Mouse (Mus musculus): ENCODE data around the gene Abl2.

Gene Abl2

GRCm38 (mm10) chr1:156584175-156584574 is 25.6 kb downstream of the Abl2 start:
- in situ Hi-C loops (cut with MboI, MseI), result no loop called here

DNA sequence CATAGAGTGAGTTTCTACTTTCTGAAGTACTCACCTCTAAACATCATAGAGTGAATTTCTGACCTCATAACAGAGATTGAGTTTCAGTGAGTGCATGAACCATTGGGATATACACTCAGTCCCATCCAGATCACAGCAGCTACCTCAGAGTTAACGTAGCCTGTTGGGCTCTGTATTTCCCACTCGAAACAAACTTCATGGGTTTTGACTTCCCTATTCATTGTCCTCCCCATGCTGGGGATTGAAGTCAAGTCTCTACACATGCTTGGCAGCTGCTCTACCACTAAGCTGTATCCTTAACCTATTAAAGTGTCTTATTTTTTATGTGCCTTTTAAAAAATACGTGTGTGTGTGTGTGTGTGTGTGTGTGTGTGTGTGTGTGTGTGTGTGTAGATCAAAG is 26.9 kb downstream of the Abl2 start:
- in situ Hi-C loops (cut with MboI, MseI), result no loop called here

DNA sequence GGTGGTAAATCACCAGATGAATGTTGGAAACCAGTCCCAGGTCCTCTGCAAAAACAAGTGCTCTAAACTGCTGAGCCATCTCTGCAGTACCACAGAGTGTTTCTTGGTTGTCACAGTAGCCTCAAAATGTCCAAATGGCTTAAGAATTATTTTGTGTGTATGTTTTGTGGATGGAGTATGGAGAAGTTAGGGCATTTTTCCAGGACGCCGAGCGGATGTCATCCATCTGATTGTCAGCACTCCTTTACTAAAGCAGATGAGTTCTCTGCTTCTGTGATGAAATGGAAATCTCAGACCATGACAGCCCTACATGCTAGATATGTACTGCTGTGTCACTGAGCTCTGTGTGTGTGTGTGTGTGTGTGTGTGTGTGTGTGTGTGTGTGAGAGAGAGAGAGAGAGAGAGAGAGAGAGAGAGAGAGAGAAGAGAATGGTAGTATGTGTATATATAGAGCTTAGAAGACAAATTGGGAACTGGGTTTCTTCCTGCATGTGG is 31.3 kb downstream of the Abl2 start:
- in situ Hi-C loops (cut with MboI, MseI), result no loop called here

- in situ Hi-C loops (cut with MboI, MseI), result no loop called here
Observed at GRCm38 (mm10) chr1:156590357-156590756, 31.8 kb downstream of the Abl2 start.

GRCm38 (mm10) chr1:156593267-156593666 is 34.7 kb downstream of the Abl2 start:
- in situ Hi-C loops (cut with MboI, MseI), result no loop called here

DNA sequence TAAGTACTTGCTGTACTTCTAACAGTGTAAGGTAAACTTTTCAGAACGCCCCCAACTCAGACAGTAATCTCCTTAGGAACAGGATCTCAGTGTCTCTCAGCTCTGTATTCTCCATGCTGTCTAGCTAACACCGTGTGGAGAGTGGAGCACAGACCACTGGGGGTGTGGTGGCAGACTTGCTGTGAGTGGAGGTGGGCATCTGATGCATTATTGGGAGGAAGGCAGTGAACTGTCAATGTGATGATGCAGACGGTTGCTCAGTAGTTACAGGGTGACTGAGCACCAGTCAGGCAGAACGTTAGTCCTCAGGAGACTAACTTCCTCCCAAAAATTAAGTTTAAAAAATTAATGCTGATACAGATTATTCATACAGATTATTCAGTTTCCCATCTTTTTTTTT is 38.5 kb downstream of the Abl2 start:
- in situ Hi-C loops (cut with MboI, MseI), result no loop called here

GRCm38 (mm10) chr1:156602545-156602944 is 44.0 kb downstream of the Abl2 start:
- in situ Hi-C loops (cut with MboI, MseI), result no loop called here

- in situ Hi-C loops (cut with MboI, MseI), result no loop called here
Observed at GRCm38 (mm10) chr1:156605094-156605866, 46.7 kb downstream of the Abl2 start.

DNA sequence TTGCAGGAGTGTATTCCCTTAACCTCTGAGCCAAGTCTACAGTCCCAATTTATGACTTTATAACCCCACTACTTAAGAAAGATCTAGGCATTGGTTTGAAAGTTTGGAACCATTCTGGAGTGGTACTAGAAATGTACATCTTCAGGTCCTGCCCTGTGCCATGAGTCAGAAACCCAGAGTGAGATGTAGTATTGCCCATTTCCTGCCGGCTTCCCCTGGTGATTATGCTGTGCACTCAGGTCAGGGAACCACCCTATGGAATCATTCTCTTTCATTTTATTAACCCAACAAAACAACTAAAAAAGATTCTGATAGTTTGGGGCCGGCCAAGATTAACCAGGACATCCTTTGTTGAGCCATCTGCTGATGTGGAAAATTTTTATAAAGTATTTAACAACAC is 47.4 kb downstream of the Abl2 start:
- in situ Hi-C loops (cut with MboI, MseI), result no loop called here

DNA sequence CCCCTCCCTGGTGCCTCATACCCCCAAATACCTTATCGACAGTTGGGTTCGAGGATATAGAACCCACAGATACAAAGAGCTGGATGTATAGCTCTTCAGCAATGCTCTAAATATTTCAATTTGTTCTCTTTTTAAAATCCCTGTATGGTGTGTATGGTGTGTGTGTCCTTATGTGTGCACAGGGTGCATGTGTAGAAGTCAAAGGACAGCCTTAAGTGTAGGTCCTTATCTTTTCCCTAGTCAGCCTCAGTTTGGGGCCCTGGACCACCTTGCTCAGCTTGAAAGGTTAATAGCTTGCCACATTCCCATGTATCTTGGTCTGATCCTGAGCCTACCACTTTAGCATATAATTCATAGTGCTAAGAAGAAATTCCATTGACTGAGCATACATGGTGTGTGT is 49.9 kb downstream of the Abl2 start:
- in situ Hi-C loops (cut with MboI, MseI), result no loop called here

DNA sequence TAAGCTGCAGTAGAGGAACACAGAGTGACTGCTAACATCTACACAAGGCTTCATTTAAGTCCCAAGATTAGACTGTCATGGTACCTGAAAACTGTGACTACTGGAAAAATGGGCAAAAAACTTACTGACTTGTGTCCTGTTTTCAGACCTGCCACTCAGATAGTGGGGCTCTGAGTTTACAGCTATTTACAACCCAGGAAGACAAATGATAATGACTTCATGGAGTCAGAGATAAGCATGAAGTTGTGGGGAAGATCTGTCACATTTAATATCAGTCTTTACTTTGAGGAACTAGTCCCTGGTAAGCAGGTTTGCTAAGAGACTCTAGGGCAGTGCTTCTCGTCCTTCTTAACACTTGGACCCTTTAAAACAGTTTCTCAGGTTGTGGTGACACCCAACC is 51.7 kb downstream of the Abl2 start:
- in situ Hi-C loops (cut with MboI, MseI), result no loop called here

GRCm38 (mm10) chr1:156613855-156614530 is 55.4 kb downstream of the Abl2 start:
- in situ Hi-C loops (cut with MboI, MseI), result no loop called here

DNA sequence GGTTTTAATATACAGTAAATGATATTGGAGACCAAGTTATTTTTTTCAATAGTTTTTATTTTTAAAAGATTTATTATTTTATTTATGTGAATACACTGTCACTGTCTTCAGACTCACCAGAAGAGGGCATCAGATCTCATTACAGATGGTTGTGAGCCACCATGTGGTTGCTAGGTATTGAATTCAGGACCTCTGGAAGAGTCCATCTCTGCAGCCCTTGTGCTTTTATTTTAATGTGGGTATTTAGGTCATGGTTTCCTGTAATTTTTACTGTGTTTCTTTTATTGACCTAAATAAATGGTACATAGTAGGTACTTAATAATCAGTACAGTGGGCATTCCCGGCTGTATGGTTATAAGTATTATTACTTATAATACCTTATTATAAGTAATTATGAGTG is 56.1 kb downstream of the Abl2 start:
- in situ Hi-C loops (cut with MboI, MseI), result no loop called here

GRCm38 (mm10) chr1:156615381-156616133 is 57.0 kb downstream of the Abl2 start:
- in situ Hi-C loops (cut with MboI, MseI), result no loop called here

GRCm38 (mm10) chr1:156616989-156617598 is 58.5 kb downstream of the Abl2 start:
- in situ Hi-C loops (cut with MboI, MseI), result no loop called here

DNA sequence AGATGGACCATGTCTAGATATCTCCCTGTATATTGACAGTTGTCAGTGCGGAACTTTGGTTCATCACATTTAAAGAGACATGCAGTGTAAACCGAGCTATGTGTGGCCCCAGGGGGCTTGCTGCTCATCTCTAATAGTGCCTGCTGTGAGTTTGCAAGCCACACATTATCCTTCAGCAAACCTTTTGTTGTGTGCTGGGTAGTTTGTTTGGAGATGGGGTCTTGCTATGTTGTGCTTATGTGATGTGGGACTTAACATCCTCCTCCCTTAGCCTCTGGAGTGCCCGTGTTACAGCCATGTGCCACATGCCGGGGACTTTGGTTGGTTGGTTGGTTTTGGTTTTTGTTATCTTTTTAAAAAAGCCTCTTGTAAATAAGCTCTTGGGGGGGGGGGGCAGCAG is 59.2 kb downstream of the Abl2 start:
- in situ Hi-C loops (cut with MboI, MseI), result no loop called here

GRCm38 (mm10) chr1:156620292-156620909 is 61.8 kb downstream of the Abl2 start:
- in situ Hi-C loops (cut with MboI, MseI), result no loop called here

- in situ Hi-C loops (cut with MboI, MseI), result no loop called here
Observed at GRCm38 (mm10) chr1:156620951-156621350, 62.4 kb downstream of the Abl2 start.

GRCm38 (mm10) chr1:156624231-156624630 is 65.6 kb downstream of the Abl2 start:
- in situ Hi-C loops (cut with MboI, MseI), result no loop called here

DNA sequence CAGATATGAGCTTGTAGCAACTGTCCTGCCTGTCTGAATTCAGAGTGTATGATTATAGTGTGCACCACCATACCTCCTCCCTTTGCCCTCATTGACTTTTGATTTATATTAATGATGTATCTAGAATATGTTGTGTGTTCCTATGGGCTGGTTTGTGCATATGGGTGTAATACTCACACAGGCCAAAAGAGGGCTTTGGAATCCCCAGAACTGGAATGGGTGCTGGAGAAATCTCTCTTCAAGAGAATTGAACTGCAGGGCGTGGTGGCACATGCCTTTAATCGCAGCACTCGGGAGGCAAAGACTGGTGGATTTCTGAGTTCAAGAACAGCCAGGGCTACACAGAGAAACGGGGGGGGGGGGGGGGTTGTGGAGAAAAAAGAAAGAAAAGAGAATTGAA is 68.1 kb downstream of the Abl2 start:
- in situ Hi-C loops (cut with MboI, MseI), result no loop called here

- in situ Hi-C loops (cut with MboI, MseI), result loop anchor here (5.0 kb wide), 1 partner anchor 93 kb away; no protein-coding TSS in a partner anchor
Observed at GRCm38 (mm10) chr1:156629984-156630383, 71.4 kb downstream of the Abl2 start.

Data from regulatory T cell (primary cell).